Mouse (Mus musculus): ENCODE data around the gene AU040320.

- TF ChIP-seq KAT2A (IDR thresholded peaks at IDR 0.05; ENCODE audit: insufficient replicate concordance, low read length) (no peak), EP300 (IDR thresholded peaks at IDR 0.05; ENCODE audit: low read length) (no peak), ZC3H11A (IDR thresholded peaks at IDR 0.05; ENCODE audit: low read depth, low read length) (no peak), MAX (IDR thresholded peaks at IDR 0.05; ENCODE audit: low read length) (no peak), POLR2A (IDR thresholded peaks at IDR 0.05; ENCODE audit: low read depth, low read length) (no peak), CTCF (conservative IDR thresholded peaks at IDR 0.05 in 1 of 2, IDR thresholded peaks at IDR 0.05 in 1 of 2; ENCODE audit: low read depth in 2 of 2, low read length in 2 of 2) (no peak), MAFK (IDR thresholded peaks at IDR 0.05; ENCODE audit: insufficient replicate concordance, low read length) (no peak), CHD2 (IDR thresholded peaks at IDR 0.05; ENCODE audit: low read length) (no peak)
Measured at GRCm38 (mm10) chr4:126744831-126745230, 8.5 kb upstream of the AU040320 start.
